Mouse (Mus musculus): Measurements from ENCODE around the gene Crb2.

Gene Crb2

DNA sequence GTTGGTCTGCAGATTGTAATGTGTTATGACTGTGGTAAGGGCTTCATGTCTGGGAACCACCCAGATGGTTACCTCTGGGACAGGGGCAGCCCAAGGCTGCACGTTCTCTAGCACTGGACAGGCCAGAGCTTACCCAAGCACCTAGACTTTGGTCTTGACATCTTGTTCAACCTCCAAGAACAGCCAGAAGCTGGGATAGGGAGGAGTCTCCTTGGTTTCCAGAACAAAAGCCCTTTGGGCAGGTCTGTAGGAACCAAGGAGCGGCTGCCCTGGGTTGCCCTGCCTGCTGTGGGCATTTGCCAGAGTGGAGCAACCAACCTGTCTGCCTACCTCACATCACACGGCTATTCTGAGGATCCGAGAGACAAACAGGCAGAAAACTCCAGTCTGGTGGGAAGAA is 21.0 kb downstream of the Crb2 start:
- in situ Hi-C loops (cut with MboI, MseI): no loop called here

GRCm38 (mm10) chr2:37799137-37799536 is 23.1 kb downstream of the Crb2 start:
- in situ Hi-C loops (cut with MboI, MseI): no loop called here

DNA sequence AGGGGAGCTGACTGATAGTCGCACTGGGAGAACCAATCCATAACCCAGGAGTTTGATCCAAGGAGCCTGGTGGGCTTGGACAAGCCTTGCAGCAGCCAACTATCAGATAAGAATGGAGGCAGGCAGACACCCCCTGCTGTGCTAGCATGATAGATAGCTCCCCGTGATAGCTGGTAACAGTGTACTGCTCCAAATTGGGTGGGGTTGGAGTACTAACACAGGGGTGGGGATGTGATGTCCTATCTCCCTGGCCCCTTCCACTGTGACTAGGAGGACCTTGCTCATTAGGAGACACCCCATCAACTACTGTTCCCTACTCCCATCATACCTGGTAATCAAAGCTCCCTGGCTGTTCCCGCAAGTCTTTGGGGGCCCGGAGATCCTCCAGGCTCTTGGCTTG is 25.6 kb downstream of the Crb2 start:
- in situ Hi-C loops (cut with MboI, MseI): no loop called here

- in situ Hi-C loops (cut with MboI, MseI): no loop called here
Observed at GRCm38 (mm10) chr2:37802610-37803212, 26.7 kb downstream of the Crb2 start.

DNA sequence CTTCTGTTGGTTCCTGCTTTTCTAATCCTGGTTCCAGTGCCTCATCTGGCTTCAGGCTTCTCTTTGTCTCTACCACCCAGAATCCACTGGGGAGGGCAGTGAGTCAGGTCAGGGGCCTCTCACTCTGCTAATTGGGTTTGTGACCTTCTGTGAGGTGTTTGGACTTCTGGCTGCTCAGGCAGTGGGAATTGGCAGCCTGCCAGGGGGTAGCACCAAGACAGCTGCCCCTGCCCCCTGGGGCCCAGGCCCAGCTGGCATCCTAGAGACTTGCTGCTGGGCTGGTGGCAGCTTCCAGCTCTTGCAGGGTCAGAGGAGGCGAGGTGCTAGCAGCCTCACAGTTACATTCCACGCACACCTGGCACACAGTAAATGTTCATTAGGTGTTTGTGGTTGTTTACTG is 35.6 kb downstream of the Crb2 start:
- in situ Hi-C loops (cut with MboI, MseI): no loop called here

GRCm38 (mm10) chr2:37812401-37812800 is 36.4 kb downstream of the Crb2 start:
- in situ Hi-C loops (cut with MboI, MseI): no loop called here

GRCm38 (mm10) chr2:37814820-37815361 is 38.8 kb downstream of the Crb2 start:
- in situ Hi-C loops (cut with MboI, MseI): no loop called here

DNA sequence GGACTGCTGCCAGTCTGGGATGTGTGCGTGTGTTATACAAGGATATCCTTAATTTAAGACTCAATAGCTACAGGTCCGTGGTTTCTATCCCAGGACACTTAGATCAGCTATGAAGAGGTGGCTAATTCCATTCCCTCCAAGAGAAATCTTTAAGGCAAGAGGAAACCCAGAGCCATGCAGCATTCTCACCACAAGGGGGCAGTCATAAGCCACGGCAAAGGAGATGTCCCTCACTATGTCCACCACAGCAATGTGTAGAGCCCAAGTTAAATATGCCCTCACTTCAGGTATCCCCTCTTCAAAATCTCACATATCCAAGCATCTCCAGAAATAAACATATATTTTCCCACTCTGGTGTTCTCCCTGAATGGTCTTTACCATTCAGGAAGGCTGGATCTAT is 39.6 kb downstream of the Crb2 start:
- in situ Hi-C loops (cut with MboI, MseI): no loop called here

- in situ Hi-C loops (cut with MboI, MseI): no loop called here
Observed at GRCm38 (mm10) chr2:37818761-37819525, 42.9 kb downstream of the Crb2 start.

DNA sequence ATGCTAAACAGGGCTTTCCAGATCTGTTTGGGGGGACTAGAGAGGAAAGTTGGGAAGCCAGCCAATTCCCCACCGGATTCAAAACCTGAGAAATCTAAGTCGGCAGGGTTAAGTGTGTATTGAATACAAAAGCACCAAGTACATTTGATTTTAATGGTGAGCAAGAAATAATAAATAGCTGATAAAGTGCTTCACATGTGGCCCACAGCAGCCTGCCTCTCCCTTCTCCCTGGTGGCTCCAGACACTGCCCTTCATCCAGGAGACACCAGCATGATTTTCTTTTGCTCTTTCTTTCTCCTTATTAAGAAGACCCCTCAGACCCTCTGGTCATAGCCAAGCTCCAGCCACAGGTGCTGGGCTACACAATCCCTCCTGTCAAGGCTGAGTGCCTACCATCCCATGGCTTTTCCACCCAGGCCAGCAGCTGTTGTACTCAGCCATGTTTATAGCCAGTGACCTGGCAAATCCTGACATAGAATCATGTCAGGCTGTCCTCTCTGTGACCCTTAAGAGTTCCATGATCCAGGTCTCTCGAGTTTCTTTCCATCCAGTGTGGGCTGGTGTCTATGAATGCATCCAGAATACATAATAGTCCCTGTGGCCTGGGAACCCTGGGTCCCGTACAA is 43.6 kb downstream of the Crb2 start:
- in situ Hi-C loops (cut with MboI, MseI): no loop called here

GRCm38 (mm10) chr2:37822122-37822521 is 46.1 kb downstream of the Crb2 start:
- in situ Hi-C loops (cut with MboI, MseI): no loop called here

DNA sequence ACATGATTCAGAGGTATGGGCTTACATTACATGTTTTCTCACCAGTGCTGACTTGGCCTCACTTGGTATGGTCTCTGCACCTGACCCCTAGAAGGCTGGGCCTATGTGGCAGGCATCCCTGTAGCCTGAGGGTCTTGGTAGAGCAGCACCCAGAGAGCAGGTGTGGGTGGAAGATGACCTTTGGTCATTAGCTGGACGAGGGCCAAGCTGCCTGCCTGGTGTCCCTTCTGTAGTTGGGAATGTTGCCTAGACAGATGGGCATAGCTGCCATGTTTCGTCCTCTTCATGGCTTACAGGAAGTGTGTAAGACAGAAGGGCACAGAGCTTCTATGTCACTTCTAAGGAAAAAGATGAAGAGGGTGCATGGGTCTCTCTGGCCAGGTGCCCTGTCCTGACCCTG is 47.8 kb downstream of the Crb2 start:
- in situ Hi-C loops (cut with MboI, MseI): no loop called here

- in situ Hi-C loops (cut with MboI, MseI): no loop called here
Observed at GRCm38 (mm10) chr2:37829758-37830275, 53.8 kb downstream of the Crb2 start.

DNA sequence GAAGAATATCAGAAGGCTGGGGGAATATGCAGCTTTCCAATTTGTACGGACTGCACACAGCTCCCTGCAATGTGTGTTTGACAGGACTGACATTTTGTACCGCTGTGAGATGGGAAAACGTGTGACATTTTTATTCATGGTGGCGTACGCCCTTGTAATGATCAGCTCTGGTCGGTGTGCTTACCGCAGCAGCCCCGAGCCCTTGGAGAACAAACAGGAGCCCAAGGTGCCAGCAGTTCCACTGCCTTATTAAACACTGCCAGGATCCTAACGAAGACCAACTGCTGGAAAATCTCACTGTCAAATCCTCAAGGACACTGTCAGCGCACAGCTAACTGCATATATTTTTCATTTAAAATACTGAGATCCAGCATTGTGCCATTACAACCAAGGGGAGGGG is 56.2 kb downstream of the Crb2 start:
- in situ Hi-C loops (cut with MboI, MseI): no loop called here

GRCm38 (mm10) chr2:37836926-37837325 is 60.9 kb downstream of the Crb2 start:
- in situ Hi-C loops (cut with MboI, MseI): no loop called here

DNA sequence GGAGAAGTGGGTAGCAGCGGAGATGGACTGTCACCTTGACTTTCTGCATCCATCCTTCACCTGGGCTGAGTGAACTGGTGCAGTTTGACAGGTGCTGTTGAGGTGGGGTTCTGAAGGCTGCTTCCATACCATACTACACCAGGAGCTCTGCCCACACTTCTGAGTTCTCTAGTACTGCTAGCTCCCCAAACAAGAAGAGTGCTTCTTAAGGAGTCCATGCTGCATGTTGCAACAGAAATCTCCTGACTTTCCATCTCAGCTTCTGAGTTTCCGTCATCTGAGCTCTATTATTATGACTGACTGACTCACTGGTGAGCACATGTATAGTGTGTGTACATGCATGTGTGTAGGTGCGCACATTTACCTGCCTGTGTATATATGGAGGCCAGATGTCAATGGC is 61.5 kb downstream of the Crb2 start:
- in situ Hi-C loops (cut with MboI, MseI): no loop called here

- in situ Hi-C loops (cut with MboI, MseI): no loop called here
Observed at GRCm38 (mm10) chr2:37838202-37838984, 62.3 kb downstream of the Crb2 start.

DNA sequence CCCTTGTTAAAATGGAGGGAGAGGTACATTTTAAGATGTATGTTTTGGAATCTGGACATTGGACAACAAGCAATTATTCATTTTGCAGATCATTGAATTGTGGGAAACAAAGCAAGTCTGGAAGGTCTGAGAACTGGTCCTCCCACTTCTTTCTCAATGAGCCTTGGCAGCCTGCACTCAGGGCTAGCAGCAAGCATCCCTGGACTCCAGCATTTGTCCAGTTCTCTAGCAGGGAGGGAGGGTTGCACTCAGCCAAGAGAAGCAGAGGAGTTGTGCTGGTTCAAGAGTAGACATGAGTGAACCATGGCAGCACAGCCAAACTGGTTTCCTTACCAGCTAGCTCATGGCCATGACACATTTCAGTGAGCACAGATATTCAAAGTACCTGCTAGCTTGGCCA is 63.9 kb downstream of the Crb2 start:
- in situ Hi-C loops (cut with MboI, MseI): no loop called here

DNA sequence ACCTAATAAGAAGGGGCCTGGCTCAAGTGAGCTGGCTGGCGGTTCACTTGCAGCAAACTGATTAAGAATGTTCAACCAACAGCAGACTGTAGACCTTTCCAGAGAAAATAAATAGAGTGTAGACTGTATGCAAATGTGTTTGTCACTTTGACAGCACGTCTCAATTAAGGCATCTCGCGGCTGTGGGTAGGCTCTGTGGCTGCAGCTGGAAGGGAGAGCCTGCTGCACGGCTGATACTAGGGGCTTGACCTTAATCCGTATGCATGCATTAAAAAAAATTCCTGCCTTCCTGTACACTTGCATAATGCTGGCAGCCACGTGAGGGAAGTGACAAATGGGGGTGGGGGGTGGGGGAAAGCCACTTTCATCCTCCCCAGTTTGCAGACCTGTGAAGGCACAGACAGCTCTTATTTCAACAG is 66.1 kb downstream of the Crb2 start:
- in situ Hi-C loops (cut with MboI, MseI): no loop called here

DNA sequence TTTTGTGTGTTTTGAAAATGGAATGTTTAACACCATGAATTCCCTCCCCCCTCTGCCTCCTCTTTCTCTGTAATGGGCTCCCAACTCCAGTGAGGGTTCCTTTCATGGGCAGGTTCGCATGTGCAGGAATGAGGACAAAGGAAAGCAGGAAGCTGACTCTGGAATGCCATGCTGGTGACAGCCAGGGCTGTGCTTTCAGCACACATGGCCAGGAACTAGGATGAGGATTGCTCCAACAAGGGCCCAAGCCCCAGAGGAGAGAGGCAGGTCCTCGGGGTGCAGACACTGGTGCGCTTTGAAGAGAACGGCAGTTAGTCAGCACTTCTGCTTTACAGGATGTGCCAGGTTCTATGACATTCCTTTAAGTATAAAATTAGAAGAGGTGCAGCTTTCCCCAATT is 66.7 kb downstream of the Crb2 start:
- in situ Hi-C loops (cut with MboI, MseI): no loop called here

Measured in T-helper 2 cell (primary cell).